ENCODE assay signal across 8 mouse cellular contexts in the genomic region with DNA sequence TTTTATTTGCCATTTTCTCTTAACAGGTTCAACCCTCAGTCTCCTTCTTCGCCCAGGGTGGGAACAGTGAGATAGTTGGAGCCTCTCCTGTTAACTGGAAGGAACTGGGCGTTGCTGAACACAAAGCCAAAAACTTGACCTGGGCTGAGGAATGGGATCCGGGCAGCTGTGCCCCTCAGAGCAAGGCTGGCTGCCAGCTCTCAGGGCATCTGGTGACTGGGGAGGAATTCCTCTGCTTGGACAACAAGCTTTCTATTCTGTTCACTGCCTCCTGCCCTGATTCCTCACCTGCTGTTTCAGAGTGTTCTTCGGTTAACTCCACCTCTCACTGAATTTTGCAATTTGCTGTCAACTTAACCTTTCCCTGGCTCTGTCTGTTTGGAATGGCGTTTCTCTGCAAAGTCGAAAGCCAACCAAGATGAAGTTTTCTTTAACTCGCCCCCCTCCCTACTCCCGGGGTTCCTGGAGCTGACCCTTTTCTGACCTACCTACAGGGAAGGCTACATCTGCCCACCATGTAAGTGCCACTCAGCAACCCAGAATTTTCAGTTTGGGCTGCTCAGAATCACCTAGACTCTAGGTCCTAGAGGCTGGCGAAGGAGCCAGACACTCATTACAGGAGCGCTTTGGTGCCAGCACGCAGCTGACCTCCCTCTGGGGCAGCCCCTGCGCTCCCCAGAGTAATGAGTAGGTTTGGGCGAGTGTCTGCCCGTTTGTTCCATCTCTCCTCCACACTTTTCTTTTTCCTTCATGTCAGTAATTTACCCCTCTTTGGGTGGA. TPM values are rescaled to one million over a fixed set of nuclear protein-coding genes. Genes with fewer than 3 reads are reported as not detected.
DNase-seq lines count a peak whose midpoint lies in the region; ATAC-seq and TF ChIP-seq lines count a peak whose summit lies in the region.

No protein-coding gene starts in this region.

- no peaks in the 10 kb centered on the region for H3K36me3 ChIP-seq in hindbrain, embryonic 10.5 days
- no peaks in the 10 kb centered on the region for H3K36me3 ChIP-seq in hindbrain, embryonic 11.5 days (ENCODE audit: control insufficient read depth, insufficient read depth, low read length)
- no peaks in the 10 kb centered on the region for H3K36me3 ChIP-seq in hindbrain, embryonic 16.5 days (ENCODE audit: control insufficient read depth, insufficient read depth, low read length)
- no peaks in the 10 kb centered on the region for H3K36me3 ChIP-seq in limb, embryonic 11.5 days (ENCODE audit: control insufficient read depth, insufficient read depth, low read length)
- H3K36me3 ChIP-seq in small intestine, adult 2 months (ENCODE audit: control insufficient read depth, insufficient read depth, low read length), result peaks cover 3% of the 10 kb centered on the region

- no peak for TF ChIP-seq CTCF in small intestine, adult 2 months (IDR thresholded peaks at IDR 0.05; ENCODE audit: extremely low read depth, insufficient read length, insufficient replicate concordance, low read depth, low read length)

- peak overlapping the region; percentile 18; the same call in 1 of the 2 replicates for H3K4me3 ChIP-seq in hindbrain, embryonic 10.5 days
- no peak overlapping the region for H3K4me3 ChIP-seq in hindbrain, embryonic 11.5 days (ENCODE audit: low read depth, low read length)
- no peak overlapping the region for H3K4me3 ChIP-seq in hindbrain, embryonic 16.5 days (ENCODE audit: low read length)
- H3K4me3 ChIP-seq in limb, embryonic 11.5 days (ENCODE audit: low read depth, low read length), result no peak overlapping the region
- peak overlapping the region; percentile 19; the same call in 1 of the 2 replicates for H3K4me3 ChIP-seq in small intestine, adult 2 months (ENCODE audit: low read depth, low read length)

- H3K9ac ChIP-seq in hindbrain, embryonic 11.5 days (ENCODE audit: low read depth, low read length), result no peak overlapping the region
- no peak overlapping the region for H3K9ac ChIP-seq in hindbrain, embryonic 16.5 days (ENCODE audit: low read depth, low read length)
- no peak overlapping the region for H3K9ac ChIP-seq in limb, embryonic 11.5 days (ENCODE audit: low read length)

- TF ChIP-seq POLR2A in small intestine, adult 2 months (IDR thresholded peaks at IDR 0.05; ENCODE audit: low read depth, low read length), result no peak

- H3K27ac ChIP-seq in hindbrain, embryonic 10.5 days, result no peak overlapping the region
- H3K27ac ChIP-seq in hindbrain, embryonic 11.5 days (ENCODE audit: low read depth, low read length), result no peak overlapping the region
- no peak overlapping the region for H3K27ac ChIP-seq in hindbrain, embryonic 16.5 days (ENCODE audit: low read depth, low read length)
- no peak overlapping the region for H3K27ac ChIP-seq in limb, embryonic 11.5 days (replicated peaks; ENCODE audit: low read depth, low read length)
- H3K27ac ChIP-seq in small intestine, adult 2 months (ENCODE audit: insufficient read depth, low read depth, low read length), result peak overlapping the region; percentile 44

- H3K4me1 ChIP-seq in hindbrain, embryonic 10.5 days (replicated peaks), result peaks cover 25% of the 10 kb centered on the region
- no peaks in the 10 kb centered on the region for H3K4me1 ChIP-seq in hindbrain, embryonic 11.5 days (replicated peaks; ENCODE audit: control insufficient read depth, insufficient read depth, low read length)
- no peaks in the 10 kb centered on the region for H3K4me1 ChIP-seq in hindbrain, embryonic 16.5 days (ENCODE audit: control insufficient read depth, insufficient read depth, low read depth, low read length)
- H3K4me1 ChIP-seq in limb, embryonic 11.5 days (ENCODE audit: control insufficient read depth, insufficient read depth, low read length), result peaks cover 17% of the 10 kb centered on the region
- H3K4me1 ChIP-seq in small intestine, adult 2 months (ENCODE audit: control insufficient read depth, insufficient read depth, insufficient read length, low read length), result peaks cover 2% of the 10 kb centered on the region; the same call in 1 of the 2 replicates

- no peak for DNase-seq in hindbrain, embryonic 10.5 days (ENCODE audit: low spot score)
- no peak for DNase-seq in hindbrain, embryonic 11.5 days (ENCODE audit: low spot score)
- DNase-seq in limb, embryonic 11.5 days (ENCODE audit: low spot score), result peak; percentile 21
- no peak for DNase-seq in right cerebral cortex, adult 18-20 months
- no peak for DNase-seq in ovary, postnatal 36 days (ENCODE audit: low spot score)
- DNase-seq in thymus, postnatal 10 days (ENCODE audit: low spot score in 2 of 2), result no peak

- 17% methylated on average over 14 of the region's 14 CpGs for WGBS in hindbrain, embryonic 10.5 days
- 13% methylated on average over 14 of the region's 14 CpGs for WGBS in hindbrain, embryonic 11.5 days
- 18% methylated on average over 14 of the region's 14 CpGs for WGBS in hindbrain, embryonic 16.5 days
- WGBS in limb, embryonic 11.5 days, result 15% methylated on average over 14 of the region's 14 CpGs
- 10% methylated on average over 14 of the region's 14 CpGs for WGBS in small intestine, adult 2 months

- peaks cover 72% of the 10 kb centered on the region for H3K27me3 ChIP-seq in hindbrain, embryonic 10.5 days (ENCODE audit: insufficient read depth, poor library complexity, severe bottlenecking)
- H3K27me3 ChIP-seq in hindbrain, embryonic 11.5 days (ENCODE audit: control insufficient read depth, insufficient read depth, low read length), result peaks cover 43% of the 10 kb centered on the region
- peaks cover 41% of the 10 kb centered on the region for H3K27me3 ChIP-seq in hindbrain, embryonic 16.5 days (replicated peaks; ENCODE audit: control insufficient read depth, insufficient read depth, low read length)
- H3K27me3 ChIP-seq in limb, embryonic 11.5 days (ENCODE audit: control insufficient read depth, insufficient read depth, low read length), result 0 out of 2 replicates have a peak, but pooled peaks cover 5% of the 10 kb centered on the region
- H3K27me3 ChIP-seq in small intestine, adult 2 months (ENCODE audit: control insufficient read depth, insufficient read depth, low read length), result peaks cover 3% of the 10 kb centered on the region; the same call in 1 of the 2 replicates

- H3K9me3 ChIP-seq in hindbrain, embryonic 10.5 days, result no peaks in the 10 kb centered on the region
- H3K9me3 ChIP-seq in hindbrain, embryonic 11.5 days (ENCODE audit: control insufficient read depth, low read length), result no peaks in the 10 kb centered on the region
- H3K9me3 ChIP-seq in hindbrain, embryonic 16.5 days (ENCODE audit: control insufficient read depth, low read length), result no peaks in the 10 kb centered on the region
- no peaks in the 10 kb centered on the region for H3K9me3 ChIP-seq in limb, embryonic 11.5 days (ENCODE audit: control insufficient read depth, low read length)

- no peak overlapping the region for H3K4me2 ChIP-seq in hindbrain, embryonic 11.5 days (replicated peaks; ENCODE audit: low read depth, low read length)
- H3K4me2 ChIP-seq in hindbrain, embryonic 16.5 days (ENCODE audit: low read length), result peak overlapping the region; percentile 37
- H3K4me2 ChIP-seq in limb, embryonic 11.5 days (ENCODE audit: low read depth, severe bottlenecking), result peak overlapping the region; percentile 15; the same call in 1 of the 2 replicates

- ATAC-seq in hindbrain, embryonic 11.5 days (ENCODE audit: low FRiP score), result no peak
- ATAC-seq in hindbrain, embryonic 16.5 days, result no peak
- no peak for ATAC-seq in limb, embryonic 11.5 days (ENCODE audit: insufficient number of reproducible peaks, low FRiP score, low TSS enrichment, low read depth)

RNA-seq across cellular contexts. Expression of gene Mpzl2, which starts 0.7 kb away (rescaled TPM):
- polyA plus RNA-seq in hindbrain, embryonic 10.5 days (2016; fragmentation: Nextera tagmentation; extraction: Ambion mirVana), result 2.8 and 4.3 TPM in 2 replicates
- polyA plus RNA-seq in hindbrain, embryonic 11.5 days (2014; fragmentation: Nextera tagmentation; extraction: Ambion mirVana), result 2.6 and 3.8 TPM in 2 replicates
- polyA plus RNA-seq in hindbrain, embryonic 16.5 days (2015; fragmentation: Nextera tagmentation; extraction: Ambion mirVana), result 2.5 and 3.0 TPM in 2 replicates
- polyA plus RNA-seq in limb, embryonic 11.5 days (2014; fragmentation: Nextera tagmentation; extraction: Ambion mirVana), result 11.6 and 14.1 TPM in 2 replicates
- 5.3 and 8.2 TPM in 2 replicates for polyA plus RNA-seq in small intestine, adult 2 months (2012; rRNA removed)

RNA-seq across cellular contexts. Expression of gene Mpzl3, which starts 14.7 kb away (rescaled TPM):
- polyA plus RNA-seq in hindbrain, embryonic 10.5 days (2016; fragmentation: Nextera tagmentation; extraction: Ambion mirVana), result 2.0 and 2.6 TPM in 2 replicates
- polyA plus RNA-seq in hindbrain, embryonic 11.5 days (2014; fragmentation: Nextera tagmentation; extraction: Ambion mirVana), result 1.7 and 2.8 TPM in 2 replicates
- polyA plus RNA-seq in hindbrain, embryonic 16.5 days (2015; fragmentation: Nextera tagmentation; extraction: Ambion mirVana), result 1.0 and 1.2 TPM in 2 replicates
- 2.3 and 2.6 TPM in 2 replicates for polyA plus RNA-seq in limb, embryonic 11.5 days (2014; fragmentation: Nextera tagmentation; extraction: Ambion mirVana)
- polyA plus RNA-seq in small intestine, adult 2 months (2012; rRNA removed), result 11.1 and 12.2 TPM in 2 replicates

RNA-seq across cellular contexts. Expression of gene Cd3e, which starts 30.8 kb away (rescaled TPM):
- not detected in 2 replicates for polyA plus RNA-seq in hindbrain, embryonic 10.5 days (2016; fragmentation: Nextera tagmentation; extraction: Ambion mirVana)
- polyA plus RNA-seq in hindbrain, embryonic 11.5 days (2014; fragmentation: Nextera tagmentation; extraction: Ambion mirVana), result not detected in 2 replicates
- polyA plus RNA-seq in hindbrain, embryonic 16.5 days (2015; fragmentation: Nextera tagmentation; extraction: Ambion mirVana), result 0.15 and 0.19 TPM in 2 replicates
- not detected in 2 replicates for polyA plus RNA-seq in limb, embryonic 11.5 days (2014; fragmentation: Nextera tagmentation; extraction: Ambion mirVana)
- polyA plus RNA-seq in small intestine, adult 2 months (2012; rRNA removed), result 12.9 and 13.7 TPM in 2 replicates

RNA-seq across cellular contexts. Expression of gene Jaml, which starts 38.7 kb away (rescaled TPM):
- polyA plus RNA-seq in hindbrain, embryonic 10.5 days (2016; fragmentation: Nextera tagmentation; extraction: Ambion mirVana), result 0.38 and 0.60 TPM in 2 replicates
- 0.31 and 0.36 TPM in 2 replicates for polyA plus RNA-seq in hindbrain, embryonic 11.5 days (2014; fragmentation: Nextera tagmentation; extraction: Ambion mirVana)
- 0.25 and 0.37 TPM in 2 replicates for polyA plus RNA-seq in hindbrain, embryonic 16.5 days (2015; fragmentation: Nextera tagmentation; extraction: Ambion mirVana)
- 2.1 and 2.6 TPM in 2 replicates for polyA plus RNA-seq in limb, embryonic 11.5 days (2014; fragmentation: Nextera tagmentation; extraction: Ambion mirVana)
- 2.5 and 3.9 TPM in 2 replicates for polyA plus RNA-seq in small intestine, adult 2 months (2012; rRNA removed)

RNA-seq across cellular contexts. Expression of gene Cd3d, which starts 58.7 kb away (rescaled TPM):
- polyA plus RNA-seq in hindbrain, embryonic 10.5 days (2016; fragmentation: Nextera tagmentation; extraction: Ambion mirVana), result not detected in 2 replicates
- not detected in 2 replicates for polyA plus RNA-seq in hindbrain, embryonic 11.5 days (2014; fragmentation: Nextera tagmentation; extraction: Ambion mirVana)
- polyA plus RNA-seq in hindbrain, embryonic 16.5 days (2015; fragmentation: Nextera tagmentation; extraction: Ambion mirVana), result not detected in 2 replicates
- not detected in 2 replicates for polyA plus RNA-seq in limb, embryonic 11.5 days (2014; fragmentation: Nextera tagmentation; extraction: Ambion mirVana)
- 3.3 and 3.8 TPM in 2 replicates for polyA plus RNA-seq in small intestine, adult 2 months (2012; rRNA removed)

Comparison
In these comparisons a context has a peak if more than half of its experiments do, and no peak if none do; other contexts are left out.
1. H3K4me3 ChIP-seq: peak in hindbrain, embryonic 10.5 days (single experiment) and small intestine, adult 2 months (single experiment); none in hindbrain, embryonic 11.5 days (single experiment), hindbrain, embryonic 16.5 days (single experiment) and limb, embryonic 11.5 days (single experiment).
2. RNA of gene Cd3e, which starts 30.8 kb away (polyA plus RNA-seq): 12.9 to 13.7 TPM in small intestine, adult 2 months; 0.15 to 0.19 TPM in hindbrain, embryonic 16.5 days, not detected in hindbrain, embryonic 10.5 days, not detected in hindbrain, embryonic 11.5 days and not detected in limb, embryonic 11.5 days; every median in the first group is over 10 times any median in the second.